Mouse (Mus musculus): ENCODE measurements around the gene Olfr417. TPM values are rescaled to one million over a fixed set of nuclear protein-coding genes. Genes with fewer than 3 reads are reported as not detected.
"Not testable (repeated sequence)": the region's sequence is repeated elsewhere in the genome, so short reads cannot be mapped to it uniquely, and the experiment has no call there.

Olfr417 gene
- not detected in 2 replicates for polyA plus RNA-seq (2014; fragmentation: Nextera tagmentation; extraction: Ambion mirVana)

DNA sequence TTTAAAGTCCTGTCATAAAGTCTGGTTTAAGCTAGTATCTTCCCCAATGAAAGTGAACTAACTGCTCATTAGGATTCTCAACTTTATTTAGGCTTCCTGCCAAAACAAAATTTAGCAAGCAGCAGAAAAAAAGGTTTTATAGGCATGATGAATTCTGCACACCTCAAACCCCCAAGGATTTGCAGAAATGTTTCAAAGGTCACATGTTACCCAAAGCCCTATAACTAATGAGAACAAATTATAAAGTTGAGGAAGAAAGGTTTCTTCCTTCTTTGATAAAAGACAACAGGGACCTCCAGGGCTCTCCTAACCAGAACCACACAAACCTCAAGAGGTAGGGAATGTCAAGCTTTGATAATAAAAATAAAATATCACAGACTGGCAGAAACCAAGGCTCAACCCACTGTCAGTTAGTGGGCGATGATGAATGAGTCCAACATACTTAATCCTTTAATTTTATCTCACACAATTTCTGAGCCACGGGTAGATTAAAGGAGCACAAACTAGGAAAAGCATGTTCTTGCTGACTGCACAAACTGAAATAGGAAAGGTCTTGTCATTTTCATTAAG lies at the start of gene Olfr417:
TSS of gene Olfr417 (plus strand) at position 241 of the 570 bp plus-strand sequence.
- H3K9ac ChIP-seq (ENCODE audit: low read depth, low read length), result no peak within 1 kb of the TSS
- no peaks in the 10 kb centered on the region for H3K27me3 ChIP-seq (replicated peaks; ENCODE audit: control insufficient read depth, insufficient read depth, low read length)
- H3K4me1 ChIP-seq (ENCODE audit: control insufficient read depth, insufficient read depth, low read length), result no peaks in the 10 kb centered on the region
- 51% methylated on average over 2 of the region's 2 CpGs for WGBS
- DNase-seq (ENCODE audit: low spot score) (no peak), ATAC-seq (ENCODE audit: low read depth) (no peak)
- H3K36me3 ChIP-seq (ENCODE audit: control insufficient read depth, insufficient read depth, low read length), result no peaks in the 10 kb centered on the region
- H3K9me3 ChIP-seq (ENCODE audit: control insufficient read depth, low read length), result no peaks in the 10 kb centered on the region
- H3K4me2 ChIP-seq (ENCODE audit: low read depth, low read length), result no peak within 1 kb of the TSS
- H3K4me3 ChIP-seq (ENCODE audit: low read depth, low read length), result no peak within 1 kb of the TSS
- H3K27ac ChIP-seq (replicated peaks; ENCODE audit: low read depth, low read length), result no peak within 1 kb of the TSS

GRCm38 (mm10) chr1:174317308-174317707 lies 47.6 kb upstream of the Olfr417 start:
- no peaks in the 10 kb centered on the region for H3K36me3 ChIP-seq (ENCODE audit: control insufficient read depth, insufficient read depth, low read length)
- ATAC-seq (ENCODE audit: low read depth), result no peak
- no peak overlapping the region for H3K27ac ChIP-seq (replicated peaks; ENCODE audit: low read depth, low read length)
- H3K9ac ChIP-seq (ENCODE audit: low read depth, low read length), result no peak overlapping the region
- no peaks in the 10 kb centered on the region for H3K4me1 ChIP-seq (ENCODE audit: control insufficient read depth, insufficient read depth, low read length)
- DNase-seq (ENCODE audit: low spot score), result no peak
- no peak overlapping the region for H3K4me3 ChIP-seq (ENCODE audit: low read depth, low read length)
- H3K4me2 ChIP-seq (ENCODE audit: low read depth, low read length), result no peak overlapping the region
- no peaks in the 10 kb centered on the region for H3K9me3 ChIP-seq (ENCODE audit: control insufficient read depth, low read length)
- H3K27me3 ChIP-seq (replicated peaks; ENCODE audit: control insufficient read depth, insufficient read depth, low read length), result no peaks in the 10 kb centered on the region
- WGBS, result 76% methylated on average over 2 of the region's 2 CpGs

GRCm38 (mm10) chr1:174330218-174330617 lies 34.7 kb upstream of the Olfr417 start, which contains the start of gene Mptx1:
Gene Mptx1, plus strand, starts transcription at chr1:174330518.
- DNase-seq (ENCODE audit: low spot score) (no peak), ATAC-seq (ENCODE audit: low read depth) (no peak)
- Histone ChIP-seq H3K4me2 (ENCODE audit: low read depth, low read length) (no peak within 1 kb of the TSS), H3K4me1 (ENCODE audit: control insufficient read depth, insufficient read depth, low read length) (no peaks in the 10 kb centered on the region), H3K36me3 (ENCODE audit: control insufficient read depth, insufficient read depth, low read length) (no peaks in the 10 kb centered on the region), H3K27me3 (replicated peaks; ENCODE audit: control insufficient read depth, insufficient read depth, low read length) (no peaks in the 10 kb centered on the region), H3K9ac (ENCODE audit: low read depth, low read length) (no peak within 1 kb of the TSS), H3K4me3 (ENCODE audit: low read depth, low read length) (no peak within 1 kb of the TSS), H3K9me3 (ENCODE audit: control insufficient read depth, low read length) (no peaks in the 10 kb centered on the region), H3K27ac (replicated peaks; ENCODE audit: low read depth, low read length) (no peak within 1 kb of the TSS)

DNA sequence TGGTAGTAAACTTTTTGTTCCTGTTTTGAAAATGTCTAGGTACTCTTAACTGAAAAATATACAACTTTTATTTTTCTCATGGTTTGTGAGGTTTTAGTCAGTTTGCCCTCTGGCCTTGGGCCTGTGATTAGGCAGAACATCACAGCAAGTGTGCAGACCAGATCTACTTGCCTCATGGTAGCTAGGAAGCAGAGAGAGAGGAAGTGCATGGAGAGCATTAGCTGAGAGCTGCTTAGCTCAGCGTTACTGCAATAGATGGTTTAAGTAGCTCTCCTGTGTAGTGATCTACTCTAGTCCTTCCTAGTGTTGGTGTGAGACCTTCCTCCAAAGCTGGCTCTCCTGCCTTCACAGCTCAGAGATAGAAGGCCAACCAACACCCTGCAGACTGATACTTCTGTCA lies 11.3 kb upstream of the Olfr417 start:
- not testable (repeated sequence) for H3K9me3 ChIP-seq (ENCODE audit: control insufficient read depth, low read length); H3K27ac ChIP-seq (replicated peaks; ENCODE audit: low read depth, low read length); H3K9ac ChIP-seq (ENCODE audit: low read depth, low read length); H3K4me1 ChIP-seq (ENCODE audit: control insufficient read depth, insufficient read depth, low read length); DNase-seq (ENCODE audit: low spot score); H3K4me3 ChIP-seq (ENCODE audit: low read depth, low read length); ATAC-seq (ENCODE audit: low read depth); H3K27me3 ChIP-seq (replicated peaks; ENCODE audit: control insufficient read depth, insufficient read depth, low read length); H3K36me3 ChIP-seq (ENCODE audit: control insufficient read depth, insufficient read depth, low read length); H3K4me2 ChIP-seq (ENCODE audit: low read depth, low read length)
- 76% methylated on average over 1 of the region's 1 CpGs for WGBS

DNA sequence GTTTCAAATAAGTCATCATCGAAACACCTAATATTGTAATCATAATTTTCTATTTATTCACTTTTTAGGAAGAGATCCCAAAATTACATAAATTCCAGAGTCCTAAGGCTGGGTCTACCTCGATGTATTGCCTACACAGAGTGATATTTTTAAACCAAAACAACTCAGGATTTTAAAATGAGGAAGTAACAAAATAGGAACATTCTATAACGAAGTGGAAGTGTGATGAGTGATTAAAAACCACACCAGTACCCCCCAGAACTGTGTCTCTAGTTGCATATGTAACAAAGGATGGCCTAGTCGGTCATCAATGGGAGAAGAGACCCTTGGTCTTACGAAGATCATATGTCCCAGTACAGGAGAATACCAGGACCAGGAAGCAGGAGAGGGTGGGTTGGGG lies 10.3 kb upstream of the Olfr417 start:
- Histone ChIP-seq H3K36me3 (ENCODE audit: control insufficient read depth, insufficient read depth, low read length) (no peaks in the 10 kb centered on the region), H3K4me2 (ENCODE audit: low read depth, low read length) (no peak overlapping the region), H3K27ac (replicated peaks; ENCODE audit: low read depth, low read length) (no peak overlapping the region), H3K4me3 (ENCODE audit: low read depth, low read length) (no peak overlapping the region), H3K9ac (ENCODE audit: low read depth, low read length) (no peak overlapping the region), H3K27me3 (replicated peaks; ENCODE audit: control insufficient read depth, insufficient read depth, low read length) (no peaks in the 10 kb centered on the region), H3K9me3 (ENCODE audit: control insufficient read depth, low read length) (no peaks in the 10 kb centered on the region), H3K4me1 (ENCODE audit: control insufficient read depth, insufficient read depth, low read length) (no peaks in the 10 kb centered on the region)
- DNase-seq (ENCODE audit: low spot score) (no peak), ATAC-seq (ENCODE audit: low read depth) (no peak)
- 73% methylated on average over 5 of the region's 5 CpGs for WGBS

DNA sequence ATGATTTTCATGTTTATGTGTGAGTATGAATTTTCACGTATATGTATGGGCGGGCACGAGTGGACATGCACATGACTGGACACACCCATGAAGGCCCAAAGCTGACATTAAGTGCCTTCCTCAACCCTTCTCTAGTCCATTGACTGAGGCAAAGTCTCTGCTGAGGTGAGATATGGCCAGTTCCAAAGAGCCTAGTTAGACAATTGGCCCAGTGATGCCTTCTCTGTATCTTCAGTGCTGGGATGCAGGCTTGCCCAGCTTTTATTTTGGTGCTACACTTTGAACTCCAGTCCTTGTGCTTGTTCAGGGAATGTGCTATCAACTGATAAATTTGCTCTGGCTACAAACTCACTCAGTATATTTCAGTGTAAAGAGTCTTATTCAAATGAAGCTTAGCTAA lies 8.9 kb downstream of the Olfr417 start:
- Histone ChIP-seq H3K27me3 (replicated peaks; ENCODE audit: control insufficient read depth, insufficient read depth, low read length) (no peaks in the 10 kb centered on the region), H3K27ac (replicated peaks; ENCODE audit: low read depth, low read length) (no peak overlapping the region), H3K4me2 (ENCODE audit: low read depth, low read length) (no peak overlapping the region), H3K4me1 (ENCODE audit: control insufficient read depth, insufficient read depth, low read length) (no peaks in the 10 kb centered on the region), H3K4me3 (ENCODE audit: low read depth, low read length) (no peak overlapping the region), H3K36me3 (ENCODE audit: control insufficient read depth, insufficient read depth, low read length) (no peaks in the 10 kb centered on the region), H3K9ac (ENCODE audit: low read depth, low read length) (no peak overlapping the region), H3K9me3 (ENCODE audit: control insufficient read depth, low read length) (no peaks in the 10 kb centered on the region)
- no peak for ATAC-seq (ENCODE audit: low read depth)
- 87% methylated on average over 3 of the region's 3 CpGs for WGBS
- DNase-seq (ENCODE audit: low spot score), result no peak

DNA sequence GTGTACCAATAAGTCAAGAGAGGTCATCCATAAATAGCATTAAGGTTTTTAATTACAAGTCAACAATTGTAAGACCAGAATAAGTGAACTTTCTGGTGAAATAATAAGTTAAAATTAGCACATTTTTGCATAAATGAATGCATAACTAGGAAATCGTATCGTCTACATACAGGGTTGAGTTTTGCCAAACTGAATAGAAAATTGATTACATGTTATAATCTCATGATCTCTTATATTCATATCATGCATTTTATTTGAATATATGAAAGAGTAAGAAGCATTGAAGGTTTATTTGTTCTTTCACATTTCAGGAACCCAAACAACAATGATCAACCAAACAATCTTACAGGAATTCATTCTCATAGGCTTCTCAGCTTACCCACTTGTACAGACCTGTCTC lies 25.8 kb downstream of the Olfr417 start, which contains the start of gene Olfr248:
TSS of gene Olfr248 (plus strand) at position 301 of the 400 bp plus-strand sequence.
- Histone ChIP-seq H3K9me3 (ENCODE audit: control insufficient read depth, low read length) (no peaks in the 10 kb centered on the region), H3K9ac (ENCODE audit: low read depth, low read length) (no peak within 1 kb of the TSS), H3K4me3 (ENCODE audit: low read depth, low read length) (no peak within 1 kb of the TSS), H3K36me3 (ENCODE audit: control insufficient read depth, insufficient read depth, low read length) (no peaks in the 10 kb centered on the region), H3K27ac (replicated peaks; ENCODE audit: low read depth, low read length) (no peak within 1 kb of the TSS), H3K4me2 (ENCODE audit: low read depth, low read length) (no peak within 1 kb of the TSS), H3K27me3 (replicated peaks; ENCODE audit: control insufficient read depth, insufficient read depth, low read length) (no peaks in the 10 kb centered on the region), H3K4me1 (ENCODE audit: control insufficient read depth, insufficient read depth, low read length) (no peaks in the 10 kb centered on the region)
- 89% methylated on average over 2 of the region's 2 CpGs for WGBS
- DNase-seq (ENCODE audit: low spot score), result no peak
- ATAC-seq (ENCODE audit: low read depth), result no peak

DNA sequence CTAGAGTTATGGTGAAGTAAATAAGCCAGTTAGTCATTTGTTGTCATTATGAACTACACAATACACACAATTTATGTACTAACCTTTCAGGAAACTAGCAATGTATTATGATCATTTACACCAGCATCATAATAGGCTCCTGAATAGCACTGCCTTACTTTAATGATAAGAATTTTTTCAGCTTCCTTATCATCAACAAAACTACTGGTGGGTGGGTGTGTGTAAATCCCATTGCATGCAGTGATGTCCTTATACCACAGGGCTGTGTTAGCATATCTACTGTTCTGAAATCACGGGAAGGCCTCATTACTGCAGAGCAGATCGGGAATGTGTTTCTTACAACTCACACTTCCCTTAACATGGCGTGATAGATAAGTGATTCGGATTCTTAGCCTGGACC lies 58.0 kb downstream of the Olfr417 start:
- H3K9me3 ChIP-seq (ENCODE audit: control insufficient read depth, low read length), result no peaks in the 10 kb centered on the region
- ATAC-seq (ENCODE audit: low read depth), result no peak
- no peak overlapping the region for H3K27ac ChIP-seq (replicated peaks; ENCODE audit: low read depth, low read length)
- no peaks in the 10 kb centered on the region for H3K27me3 ChIP-seq (replicated peaks; ENCODE audit: control insufficient read depth, insufficient read depth, low read length)
- DNase-seq (ENCODE audit: low spot score), result no peak
- no peaks in the 10 kb centered on the region for H3K4me1 ChIP-seq (ENCODE audit: control insufficient read depth, insufficient read depth, low read length)
- H3K9ac ChIP-seq (ENCODE audit: low read depth, low read length), result no peak overlapping the region
- 86% methylated on average over 4 of the region's 4 CpGs for WGBS
- H3K4me2 ChIP-seq (ENCODE audit: low read depth, low read length), result no peak overlapping the region
- H3K4me3 ChIP-seq (ENCODE audit: low read depth, low read length), result no peak overlapping the region
- H3K36me3 ChIP-seq (ENCODE audit: control insufficient read depth, insufficient read depth, low read length), result no peaks in the 10 kb centered on the region

DNA sequence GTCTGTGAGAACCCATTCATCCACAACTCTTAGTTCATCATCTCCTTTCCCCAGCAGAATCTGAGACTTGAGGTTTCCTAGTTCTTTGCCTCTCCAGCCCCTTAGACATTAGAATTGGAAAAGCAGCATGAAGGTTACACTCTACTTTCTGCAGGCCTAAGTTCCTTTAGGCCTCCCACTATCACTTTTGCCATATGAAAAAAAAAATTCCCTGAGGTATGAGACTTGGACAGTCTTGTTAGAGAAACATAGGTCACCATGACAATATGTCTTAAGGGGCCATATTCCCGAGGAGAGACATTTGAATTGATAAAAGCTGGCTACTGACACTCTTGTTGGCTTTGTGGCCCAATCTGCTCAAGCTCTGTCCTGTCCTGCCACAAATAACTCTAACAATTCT lies 58.8 kb downstream of the Olfr417 start, which contains the start of gene Olfr414:
TSS of gene Olfr414 (plus strand) at position 301 of the 400 bp plus-strand sequence.
- WGBS, result 43% methylated on average over 1 of the region's 1 CpGs

More for the DNA sequence above, 58.8 kb downstream of the Olfr417 start, which contains the start of gene Olfr414:
- no peaks in the 10 kb centered on the region for H3K36me3 ChIP-seq (ENCODE audit: control insufficient read depth, insufficient read depth, low read length)
- no peak within 1 kb of the TSS for H3K4me2 ChIP-seq (ENCODE audit: low read depth, low read length)
- no peaks in the 10 kb centered on the region for H3K27me3 ChIP-seq (replicated peaks; ENCODE audit: control insufficient read depth, insufficient read depth, low read length)
- H3K9ac ChIP-seq (ENCODE audit: low read depth, low read length), result no peak within 1 kb of the TSS
- DNase-seq (ENCODE audit: low spot score) (no peak), ATAC-seq (ENCODE audit: low read depth) (no peak)
- no peaks in the 10 kb centered on the region for H3K4me1 ChIP-seq (ENCODE audit: control insufficient read depth, insufficient read depth, low read length)
- H3K9me3 ChIP-seq (ENCODE audit: control insufficient read depth, low read length), result no peaks in the 10 kb centered on the region
- H3K27ac ChIP-seq (replicated peaks; ENCODE audit: low read depth, low read length), result no peak within 1 kb of the TSS
- H3K4me3 ChIP-seq (ENCODE audit: low read depth, low read length), result no peak within 1 kb of the TSS

Measured in embryonic facial prominence, embryonic 14.5 days (tissue).